Mouse (Mus musculus): ENCODE results near the gene Ripply3. TPM values are rescaled to one million over a fixed set of nuclear protein-coding genes. Genes with fewer than 3 reads are reported as not detected.

Ripply3 gene
- polyA plus RNA-seq (2017; shearing (Covaris generic)) = not detected

DNA sequence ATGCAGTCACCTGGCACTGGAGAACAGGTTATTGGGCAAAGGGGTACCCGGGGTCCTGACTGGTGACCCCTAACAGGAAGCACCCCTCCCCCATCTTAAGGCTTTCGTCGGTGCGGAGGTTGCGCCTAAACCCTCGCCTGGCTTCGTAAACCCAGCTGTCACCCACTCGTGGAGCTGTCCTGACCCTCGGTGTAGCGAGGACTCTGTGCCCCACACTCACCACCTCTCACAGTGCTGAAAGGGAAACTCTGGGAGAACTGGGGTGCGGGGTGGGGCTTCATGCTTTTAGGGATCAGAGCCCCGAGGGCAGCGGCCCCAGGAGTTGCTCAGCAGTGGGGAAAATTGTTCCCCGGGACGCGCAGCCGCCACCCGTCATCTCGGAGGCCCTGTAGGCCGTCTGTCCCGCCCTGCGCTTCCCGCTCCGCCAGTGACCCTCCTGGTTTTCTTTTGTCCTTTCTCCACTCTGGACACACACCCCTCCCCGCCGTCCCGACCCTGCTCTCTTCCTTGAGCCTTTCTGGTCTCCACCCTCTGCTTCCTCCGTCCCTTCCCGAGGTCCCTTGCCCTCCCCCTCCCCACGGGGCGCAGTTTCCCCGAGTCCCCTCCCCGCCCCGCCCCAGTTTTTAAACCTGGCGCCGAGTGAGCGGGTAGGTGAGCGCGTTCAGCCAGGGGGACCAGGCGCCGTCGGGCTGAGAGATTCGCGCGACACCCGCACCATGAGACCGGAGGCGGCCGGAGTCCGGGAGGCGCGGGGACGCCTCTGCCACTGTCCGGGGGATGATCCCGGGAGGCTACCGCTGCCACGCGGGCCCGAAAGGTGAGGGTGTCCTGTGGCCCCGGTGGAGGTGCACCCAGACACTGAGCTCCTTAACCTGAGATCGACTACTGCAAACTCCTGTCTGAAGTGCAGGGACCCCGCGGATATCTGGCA, at the start of gene Ripply3:
Ripply3 (plus strand) TSS at position 640 of the 931 bp plus-strand sequence.

DNA sequence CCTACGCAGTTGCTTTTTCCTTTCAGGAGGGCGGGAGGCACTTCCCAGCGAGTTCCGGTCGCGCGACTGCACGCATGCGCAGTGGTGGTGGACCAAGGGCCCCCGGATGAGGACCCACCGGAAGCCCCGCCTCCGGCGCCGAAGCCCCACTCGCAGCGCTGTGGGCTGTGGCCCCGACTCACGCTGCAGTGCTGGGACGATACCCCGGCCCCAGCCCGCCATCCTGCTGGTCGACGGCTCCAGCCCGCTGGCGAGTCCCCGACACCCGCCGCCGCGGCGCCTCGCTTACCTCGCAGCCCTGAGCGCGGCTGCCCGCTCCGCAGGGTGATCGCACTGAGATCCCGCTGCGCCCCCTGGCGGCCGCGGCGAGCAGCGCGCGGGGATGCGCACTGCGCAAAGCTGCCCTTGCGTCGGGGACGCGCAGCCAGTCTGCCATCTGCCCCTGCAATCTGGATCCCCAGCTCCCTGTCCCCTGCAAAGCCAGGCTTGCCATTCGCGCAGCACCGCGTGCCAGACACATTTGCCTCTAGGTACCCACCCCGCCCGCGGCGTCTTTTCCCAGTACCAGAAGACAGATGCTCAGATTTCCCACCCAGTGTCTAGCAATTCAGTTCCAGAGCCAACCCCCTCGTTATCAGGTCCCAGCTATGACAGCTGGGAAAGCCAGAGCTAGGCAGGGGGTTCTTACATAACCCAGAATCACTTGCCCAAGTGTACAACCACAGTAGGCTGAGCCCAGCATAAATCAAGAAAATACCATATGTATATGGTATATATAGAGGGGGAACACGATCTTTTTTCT, 14.8 kb upstream of the Ripply3 start, which contains the start of gene Hlcs:
Hlcs (minus strand) TSS at position 343 of the 802 bp plus-strand sequence.

DNA sequence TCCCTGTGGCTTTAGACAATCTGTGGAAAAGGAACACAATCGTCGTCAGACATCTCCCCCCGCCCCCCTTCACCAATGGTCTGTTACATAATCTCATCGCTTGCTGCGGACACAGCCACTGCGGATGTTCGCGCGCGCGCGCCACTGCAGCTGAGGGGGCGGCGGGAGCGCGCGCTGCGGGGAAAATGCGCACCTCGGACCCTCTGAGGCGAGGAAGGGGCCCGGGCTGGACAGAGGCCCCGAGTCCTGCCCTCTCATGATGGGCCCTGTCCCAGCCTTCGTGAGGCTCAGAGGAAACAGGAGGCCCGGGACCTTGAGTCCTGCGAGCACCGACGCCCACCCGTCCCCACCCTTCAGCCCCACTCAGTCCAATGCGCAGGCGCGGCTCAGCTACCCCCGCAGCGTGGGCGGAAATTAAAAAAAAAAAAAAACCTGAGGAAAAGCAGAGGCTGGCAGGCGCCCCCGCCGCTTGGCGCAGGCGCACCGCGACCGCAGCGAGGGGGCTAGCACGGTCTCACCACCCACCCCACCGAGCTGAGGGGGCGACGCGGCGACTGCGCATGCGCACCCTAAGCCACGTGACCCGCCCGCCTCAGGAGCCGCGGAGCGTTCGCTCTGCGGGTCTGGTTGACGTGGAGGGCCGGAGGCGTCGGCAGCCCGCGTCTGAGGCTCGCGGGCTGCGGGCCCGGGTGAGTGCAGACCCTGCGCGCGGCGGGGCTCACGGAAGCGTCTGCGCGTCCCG, 42.1 kb downstream of the Ripply3 start, which contains the start of gene Ttc3:
Ttc3 (plus strand) TSS at position 446 of the 742 bp plus-strand sequence.

DNA sequence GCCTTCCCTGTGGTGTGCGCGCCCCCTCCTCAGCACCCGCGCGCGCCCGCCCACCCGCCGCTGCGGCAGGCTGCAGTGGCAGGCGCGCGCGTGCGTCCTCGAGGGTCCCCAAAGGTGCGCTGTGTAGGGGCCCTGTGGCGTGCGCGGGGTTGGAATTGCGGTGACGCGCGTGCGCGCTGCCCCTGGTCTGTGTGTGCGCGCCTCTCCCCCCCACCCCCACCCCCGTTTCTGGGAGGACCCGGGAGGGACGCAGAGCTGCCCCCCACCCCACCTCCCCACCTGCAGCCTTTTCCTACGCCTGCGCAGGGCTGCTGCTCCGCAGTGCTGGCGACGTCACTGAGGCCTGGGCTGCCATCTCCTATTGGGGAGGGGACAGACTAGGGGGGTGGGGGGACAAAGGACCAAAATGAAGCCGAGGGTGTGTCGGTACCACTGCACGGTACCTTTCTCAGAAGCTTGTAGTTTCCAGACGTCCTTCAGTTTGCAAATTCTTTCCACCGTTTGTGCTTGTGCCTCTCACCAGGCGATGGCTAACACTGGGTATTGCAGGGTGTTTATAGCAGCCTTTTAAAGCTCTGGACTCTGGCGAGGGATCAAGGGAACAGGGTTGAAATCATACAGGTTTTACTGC, 43.2 kb downstream of the Ripply3 start, which contains the start of gene Pigp:
Pigp (minus strand) TSS at position 542 of the 631 bp plus-strand sequence.

Other genes with a start within 250 kb of the Ripply3 start
- gene Sim2, start 243.5 kb upstream of the Ripply3 start, polyA plus RNA-seq (2017; shearing (Covaris generic)) = not detected
- 19.7 TPM for gene Hlcs, start 14.8 kb upstream of the Ripply3 start, polyA plus RNA-seq (2017; shearing (Covaris generic))
- 72.4 TPM for gene Ttc3, start 42.2 kb downstream of the Ripply3 start, polyA plus RNA-seq (2017; shearing (Covaris generic))
- 63.4 TPM for gene Pigp, start 43.4 kb downstream of the Ripply3 start, polyA plus RNA-seq (2017; shearing (Covaris generic))
- 28.6 TPM for gene Vps26c, start 198.4 kb downstream of the Ripply3 start, polyA plus RNA-seq (2017; shearing (Covaris generic))
- 60.0 TPM for gene Dyrk1a, start 241.6 kb downstream of the Ripply3 start, polyA plus RNA-seq (2017; shearing (Covaris generic))

Data from effector memory CD4-positive, alpha-beta T cell, adult 5 months (primary cell).